Mouse (Mus musculus): ENCODE measurements around the gene Cnot8. TPM values are rescaled to one million over a fixed set of nuclear protein-coding genes. Genes with fewer than 3 reads are reported as not detected.

Cnot8 gene
- polyA plus RNA-seq, 1 experiment, result 5.0 TPM

DNA sequence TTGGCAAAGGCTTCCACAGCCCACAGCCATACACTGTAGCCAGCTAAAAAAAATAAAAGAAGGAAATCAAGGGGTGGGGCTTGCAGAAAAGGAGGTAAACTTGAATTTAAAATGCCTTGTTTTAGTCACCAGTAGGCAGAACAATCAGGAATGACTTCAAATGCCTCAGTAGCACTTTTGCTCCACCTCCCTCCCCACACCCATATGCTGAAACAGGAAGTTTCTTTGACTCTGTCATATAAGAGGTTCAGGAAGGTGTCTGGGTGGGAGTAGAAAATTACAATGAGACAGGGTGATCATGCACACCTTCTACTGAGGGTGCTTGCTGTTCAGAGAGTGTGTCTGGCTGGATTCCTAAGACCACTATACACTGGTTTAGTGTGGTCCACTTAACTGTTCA is 30.9 kb downstream of the Cnot8 start:
- TF ChIP-seq GATA1 (IDR thresholded peaks at IDR 0.05; ENCODE audit: low read length), result no peak

DNA sequence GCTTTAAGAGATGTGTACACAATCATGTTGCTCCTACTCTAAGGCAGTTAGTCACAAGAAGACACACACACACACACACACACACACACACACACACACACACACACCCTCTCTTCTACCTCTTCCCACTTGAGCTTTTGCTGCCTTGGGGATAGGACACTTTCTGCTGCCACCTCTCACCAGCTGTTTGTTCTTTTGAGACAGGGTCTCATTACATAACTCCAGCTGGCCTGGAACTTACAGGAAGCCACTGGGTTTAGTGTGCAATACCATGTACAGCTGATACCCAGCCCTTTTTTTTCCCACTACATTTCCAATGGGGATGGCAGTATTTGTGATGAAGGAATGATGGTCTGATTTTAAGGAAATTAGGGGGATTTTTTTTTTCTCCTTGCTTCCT is 31.3 kb downstream of the Cnot8 start:
- no peak for TF ChIP-seq GATA1 (IDR thresholded peaks at IDR 0.05; ENCODE audit: low read length)

GRCm38 (mm10) chr11:58136677-58137076 is 32.7 kb downstream of the Cnot8 start:
- no peak for TF ChIP-seq GATA1 (IDR thresholded peaks at IDR 0.05; ENCODE audit: low read length)

GRCm38 (mm10) chr11:58138821-58139220 is 34.9 kb downstream of the Cnot8 start:
- TF ChIP-seq GATA1 (IDR thresholded peaks at IDR 0.05; ENCODE audit: low read length), result no peak

- TF ChIP-seq GATA1 (IDR thresholded peaks at IDR 0.05; ENCODE audit: low read length), result no peak
These were observed 35.5 kb downstream of the Cnot8 start for GRCm38 (mm10) chr11:58139466-58139865.

DNA sequence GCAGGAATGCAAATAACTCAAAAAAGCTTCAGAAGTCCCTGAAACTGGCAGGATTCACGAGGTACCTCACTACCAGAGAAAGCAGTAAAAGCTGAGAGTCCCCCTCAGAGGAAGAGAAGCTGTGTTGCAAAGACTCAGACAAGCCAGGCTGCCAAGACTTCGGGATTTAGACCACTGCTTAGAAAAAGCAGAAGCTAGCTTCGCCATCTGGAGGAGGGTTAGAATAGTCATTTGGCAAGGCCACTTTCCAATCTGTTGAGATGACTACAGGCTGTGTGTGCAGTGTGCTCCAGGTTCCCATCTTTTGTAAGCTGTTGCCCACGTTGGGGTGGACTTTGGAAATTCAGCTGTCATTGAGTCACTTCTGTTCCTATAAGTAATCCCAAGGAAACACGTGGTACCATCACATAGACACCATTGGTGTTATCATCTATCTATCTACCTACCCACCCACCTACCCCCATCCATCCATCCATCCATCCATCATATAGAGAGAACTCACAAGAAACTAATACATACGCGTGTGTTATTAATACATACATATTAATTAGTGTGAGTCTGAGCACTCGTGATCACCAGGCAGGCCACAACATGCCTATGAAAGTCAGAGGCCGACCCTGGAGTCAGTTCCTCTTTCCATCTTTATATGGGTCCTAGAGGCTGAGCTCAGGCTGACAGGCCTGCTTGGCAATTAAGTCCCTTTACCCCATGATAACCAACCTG is 39.9 kb downstream of the Cnot8 start:
- TF ChIP-seq GATA1 (IDR thresholded peaks at IDR 0.05; ENCODE audit: low read length), result no peak

DNA sequence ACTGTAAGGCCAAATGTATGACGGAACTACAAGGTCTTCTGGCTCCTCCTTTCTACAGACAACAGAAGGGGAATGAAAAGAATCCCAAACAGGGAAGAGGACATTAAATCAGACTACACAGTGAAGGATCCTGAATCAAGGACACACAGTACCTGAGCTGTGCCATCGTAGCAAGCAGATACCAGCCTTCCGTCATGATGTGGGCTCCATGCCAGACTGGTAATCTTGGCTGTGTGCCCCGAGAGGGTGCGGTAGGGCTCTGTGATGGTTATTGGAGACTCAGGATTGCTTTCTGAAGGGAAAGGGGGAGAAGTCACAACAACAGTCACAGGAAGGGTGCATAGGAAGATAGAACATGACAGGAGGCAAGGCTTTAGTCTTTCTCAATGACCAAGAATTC is 42.3 kb downstream of the Cnot8 start:
- TF ChIP-seq GATA1 (IDR thresholded peaks at IDR 0.05; ENCODE audit: low read length), result no peak

DNA sequence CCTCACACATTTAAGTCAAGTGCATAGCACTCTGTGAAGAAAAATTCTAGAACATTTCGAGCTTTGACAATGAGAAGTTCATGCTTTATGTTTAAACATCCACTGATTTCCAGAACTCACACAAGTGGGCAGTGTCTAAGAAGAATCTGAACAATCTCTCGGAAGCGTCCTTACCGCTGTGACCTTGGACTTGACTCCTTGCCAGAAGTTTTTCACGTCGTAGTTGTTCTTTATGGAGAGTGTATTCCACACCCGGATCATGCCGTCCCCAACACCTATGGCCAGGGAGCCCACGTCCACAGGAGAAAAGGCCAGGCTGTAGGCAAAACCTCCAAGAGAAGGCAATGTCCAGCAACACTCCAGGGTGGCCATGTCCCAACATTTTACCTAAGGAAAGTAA is 51.5 kb downstream of the Cnot8 start:
- TF ChIP-seq GATA1 (IDR thresholded peaks at IDR 0.05; ENCODE audit: low read length), result no peak

DNA sequence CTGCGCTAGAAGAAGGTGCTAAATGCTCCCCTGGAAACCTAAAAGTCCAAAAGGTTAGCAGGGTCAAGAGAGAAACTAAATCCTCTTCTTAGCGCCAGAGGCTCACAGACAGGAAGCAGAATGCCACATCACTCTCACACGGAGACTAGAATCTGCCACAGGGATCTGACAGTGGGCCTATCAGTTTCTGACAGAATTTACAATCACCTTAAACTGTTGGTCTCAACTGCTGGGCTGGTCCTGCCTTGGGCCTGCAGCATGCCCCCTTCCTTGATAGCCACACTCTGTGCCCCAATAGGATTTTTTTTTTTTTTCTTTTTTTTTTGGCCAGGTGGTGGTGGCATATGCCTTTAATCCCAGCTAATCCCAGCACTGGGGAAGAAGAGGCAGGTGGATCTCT is 52.9 kb downstream of the Cnot8 start:
- no peak for TF ChIP-seq GATA1 (IDR thresholded peaks at IDR 0.05; ENCODE audit: low read length)

GRCm38 (mm10) chr11:58165072-58165471 is 61.1 kb downstream of the Cnot8 start:
- TF ChIP-seq GATA1 (IDR thresholded peaks at IDR 0.05; ENCODE audit: low read length), result no peak

GRCm38 (mm10) chr11:58167822-58168166 is 63.8 kb downstream of the Cnot8 start:
- TF ChIP-seq GATA1 (IDR thresholded peaks at IDR 0.05; ENCODE audit: low read length), result no peak

Other genes starting within 250 kb of the Cnot8 start
- gene Larp1, start 95.1 kb upstream of the Cnot8 start, polyA plus RNA-seq (2012), result 118 and 122 TPM in 2 replicates
- gene Gm12248, start 11.0 kb upstream of the Cnot8 start, polyA plus RNA-seq (2012), result not detected in 2 replicates
- 20.1 and 23.5 TPM in 2 replicates for gene Gemin5, start 64.4 kb downstream of the Cnot8 start, polyA plus RNA-seq (2012)
- gene Mrpl22, start 67.5 kb downstream of the Cnot8 start, polyA plus RNA-seq (2012), result 17.1 and 27.0 TPM in 2 replicates
- 0.41 and 0.95 TPM in 2 replicates for gene Igtp, start 95.4 kb downstream of the Cnot8 start, polyA plus RNA-seq (2012)
- gene Irgm2, start 95.5 kb downstream of the Cnot8 start, polyA plus RNA-seq (2012), result 0.11 and 0.19 TPM in 2 replicates
- not detected in 2 replicates for gene 4930438A08Rik, start 170.6 kb downstream of the Cnot8 start, polyA plus RNA-seq (2012)
- 17.2 and 21.2 TPM in 2 replicates for gene Zfp692, start 202.9 kb downstream of the Cnot8 start, polyA plus RNA-seq (2012)
- 10.1 and 10.8 TPM in 2 replicates for gene Zfp672, start 226.2 kb downstream of the Cnot8 start, polyA plus RNA-seq (2012)
- gene Sh3bp5l, start 226.6 kb downstream of the Cnot8 start, polyA plus RNA-seq (2012), result 29.4 and 33.7 TPM in 2 replicates